Mouse (Mus musculus) hindbrain, embryonic 16.5 days (tissue): Measurements from ENCODE around the gene Polr2f. TPM values are rescaled to one million over a fixed set of nuclear protein-coding genes. Genes with fewer than 3 reads are reported as not detected.

Source experiments
- ATAC-seq: fragments of 200-750 bp; cut with Nextera tagmentation; 2 replicates; pipeline ENCODE4 v1.8.0; 2017; ENCODE audit warnings: moderate TSS enrichment, moderate library complexity
- H3K27ac ChIP-seq: fragments of 300-500 bp; sonication (generic); 2 replicates; pipeline ENCODE4 v1.5.1; 2014; ENCODE audit warnings: low read depth, mild to moderate bottlenecking, control low read depth, low read length, moderate library complexity
- H3K27me3 ChIP-seq: fragments of 300-500 bp; sonication (generic); replicated peaks from 2 replicates; pipeline ENCODE4 v1.6.1; 2014; ENCODE audit warnings: low read length; ENCODE audit not compliant: control insufficient read depth, insufficient read depth
- H3K36me3 ChIP-seq: fragments of 300-500 bp; sonication (generic); 2 replicates; pipeline ENCODE4 v1.6.1; 2014; ENCODE audit warnings: mild to moderate bottlenecking, low read length, moderate library complexity, mixed read lengths; ENCODE audit not compliant: control insufficient read depth, insufficient read depth
- H3K4me1 ChIP-seq: fragments of 300-500 bp; sonication (generic); 2 replicates; pipeline ENCODE4 v1.6.1; 2014; ENCODE audit warnings: low read depth, low read length; ENCODE audit not compliant: control insufficient read depth, insufficient read depth
- H3K4me2 ChIP-seq: fragments of 300-500 bp; sonication (generic); 2 replicates; pipeline ENCODE4 v1.6.1; 2014; ENCODE audit warnings: mild to moderate bottlenecking, low read length, control low read depth, moderate library complexity
- H3K4me3 ChIP-seq: fragments of 300-500 bp; sonication (generic); 2 replicates; pipeline ENCODE4 v1.5.1; 2014; ENCODE audit warnings: mild to moderate bottlenecking, low read length, control low read depth, moderate library complexity
- H3K9ac ChIP-seq: fragments of 300-500 bp; sonication (generic); 2 replicates; pipeline ENCODE4 v1.6.1; 2014; ENCODE audit warnings: low read depth, mild to moderate bottlenecking, control low read depth, low read length, moderate library complexity
- H3K9me3 ChIP-seq: fragments of 300-500 bp; sonication (generic); 2 replicates; pipeline ENCODE4 v1.6.1; 2014; ENCODE audit warnings: mild to moderate bottlenecking, low read length, moderate library complexity; ENCODE audit not compliant: control insufficient read depth
- WGBS: fragments of 180-500 bp; shearing (Covaris S2); extraction: QIAGEN DNeasy Blood & Tissue Kit; methylation state at CpG from one replicate; pipeline ENCODE4 v1.1.7; 2014; 5-methylcytosine and 5-hydroxymethylcytosine counted together
- polyA plus RNA-seq: library from polyadenylated mRNA; unstranded; fragments of >200 nt; fragmentation: Nextera tagmentation; extraction: Ambion mirVana; gene quantifications from 2 replicates; pipeline ENCODE4 v1.2.1, GENCODE M21; 2015

Gene Polr2f
- polyA plus RNA-seq, 1 experiment from 2014 or later, result 285 TPM

DNA sequence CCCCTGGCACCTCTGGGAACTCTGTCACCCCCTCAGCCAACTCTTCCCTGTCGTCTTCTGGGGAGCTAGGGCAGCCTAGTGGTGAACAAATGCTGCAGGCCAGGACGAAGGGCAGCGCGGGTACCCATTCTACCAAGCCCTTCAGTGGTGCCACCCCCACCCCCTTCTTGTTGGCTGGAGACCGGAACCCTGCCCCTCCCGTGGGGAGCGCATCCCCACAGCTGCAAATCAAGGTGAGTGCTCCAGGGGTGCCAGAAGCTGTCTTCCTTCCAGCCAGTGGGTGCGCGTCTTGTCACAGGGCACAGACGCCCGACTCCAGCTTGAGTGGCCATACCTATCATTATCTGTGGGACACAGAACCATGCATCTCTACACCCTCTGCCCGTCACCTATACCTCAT is 13.7 kb upstream of the Polr2f start:
- Histone ChIP-seq H3K4me1 (no peaks in the 10 kb centered on the region), H3K27me3 (no peaks in the 10 kb centered on the region), H3K9me3 (no peaks in the 10 kb centered on the region; the same call in 1 of the 2 replicates), H3K4me3 (no peak overlapping the region), H3K9ac (no peak overlapping the region), H3K36me3 (peaks cover 46% of the 10 kb centered on the region), H3K27ac (no peak overlapping the region), H3K4me2 (no peak overlapping the region)
- ATAC-seq, result no peak
- 92% methylated on average over 12 of the region's 12 CpGs for WGBS

DNA sequence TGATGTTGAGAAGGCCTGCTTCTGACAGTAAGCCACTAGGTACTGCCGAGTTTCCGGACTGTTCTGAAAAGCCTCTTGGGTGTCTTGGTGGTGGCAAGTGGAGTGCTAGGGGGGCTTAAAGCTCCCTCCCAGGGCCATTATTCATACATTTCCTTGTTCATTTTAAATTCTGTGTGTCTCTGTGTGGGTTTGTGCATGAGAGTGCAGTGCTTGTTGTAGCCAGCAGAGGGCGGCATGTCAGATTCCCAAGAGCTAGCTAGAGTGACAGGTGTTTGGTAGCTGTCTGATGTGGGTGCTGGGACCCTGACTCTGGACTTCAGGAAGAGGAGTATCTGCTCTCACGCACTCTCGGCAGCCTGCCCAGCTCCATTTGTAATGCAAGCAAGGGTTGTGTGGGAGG is 12.6 kb upstream of the Polr2f start:
- Histone ChIP-seq H3K4me3 (no peak overlapping the region), H3K9ac (no peak overlapping the region), H3K36me3 (peaks cover 47% of the 10 kb centered on the region), H3K4me1 (no peaks in the 10 kb centered on the region), H3K9me3 (no peaks in the 10 kb centered on the region; the same call in 1 of the 2 replicates), H3K27ac (no peak overlapping the region), H3K4me2 (no peak overlapping the region), H3K27me3 (no peaks in the 10 kb centered on the region)
- no peak for ATAC-seq
- WGBS, result 96% methylated on average over 5 of the region's 5 CpGs

DNA sequence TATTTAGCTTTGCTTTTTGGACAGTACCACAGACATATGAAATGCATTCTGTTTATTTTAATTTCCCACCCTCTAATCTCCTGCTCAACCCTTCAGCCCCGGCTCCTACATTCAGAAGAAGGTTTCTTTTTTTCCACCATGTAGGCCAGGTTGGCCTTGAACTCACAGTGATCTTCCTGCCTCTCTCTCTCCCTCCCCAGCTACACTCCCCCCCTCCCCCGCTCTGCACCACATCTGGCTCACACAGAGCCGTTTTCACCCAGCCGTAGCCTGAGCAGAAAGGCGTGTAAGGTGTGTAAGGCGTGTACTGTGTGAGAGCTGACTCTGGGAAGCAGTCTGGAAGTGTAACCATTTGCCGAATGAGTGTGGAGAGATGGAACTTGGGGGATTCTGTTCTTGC is 11.5 kb upstream of the Polr2f start:
- H3K9me3 ChIP-seq, result no peaks in the 10 kb centered on the region; the same call in 1 of the 2 replicates
- H3K27me3 ChIP-seq, result no peaks in the 10 kb centered on the region
- H3K4me1 ChIP-seq, result no peaks in the 10 kb centered on the region
- no peak overlapping the region for H3K4me2 ChIP-seq
- H3K9ac ChIP-seq, result no peak overlapping the region
- no peak for ATAC-seq
- WGBS, result 84% methylated on average over 7 of the region's 7 CpGs
- H3K36me3 ChIP-seq, result peaks cover 54% of the 10 kb centered on the region
- no peak overlapping the region for H3K4me3 ChIP-seq
- no peak overlapping the region for H3K27ac ChIP-seq

- H3K27ac ChIP-seq, result no peak overlapping the region
- H3K4me2 ChIP-seq, result no peak overlapping the region
- WGBS, result 84% methylated on average over 10 of the region's 10 CpGs
- H3K4me1 ChIP-seq, result no peaks in the 10 kb centered on the region
- no peak for ATAC-seq
- H3K9ac ChIP-seq, result no peak overlapping the region
- peaks cover 45% of the 10 kb centered on the region for H3K36me3 ChIP-seq
- no peaks in the 10 kb centered on the region; the same call in 1 of the 2 replicates for H3K9me3 ChIP-seq
- no peaks in the 10 kb centered on the region for H3K27me3 ChIP-seq
- H3K4me3 ChIP-seq, result no peak overlapping the region
Observed at GRCm38 (mm10) chr15:79130782-79131181, 10.0 kb upstream of the Polr2f start.

DNA sequence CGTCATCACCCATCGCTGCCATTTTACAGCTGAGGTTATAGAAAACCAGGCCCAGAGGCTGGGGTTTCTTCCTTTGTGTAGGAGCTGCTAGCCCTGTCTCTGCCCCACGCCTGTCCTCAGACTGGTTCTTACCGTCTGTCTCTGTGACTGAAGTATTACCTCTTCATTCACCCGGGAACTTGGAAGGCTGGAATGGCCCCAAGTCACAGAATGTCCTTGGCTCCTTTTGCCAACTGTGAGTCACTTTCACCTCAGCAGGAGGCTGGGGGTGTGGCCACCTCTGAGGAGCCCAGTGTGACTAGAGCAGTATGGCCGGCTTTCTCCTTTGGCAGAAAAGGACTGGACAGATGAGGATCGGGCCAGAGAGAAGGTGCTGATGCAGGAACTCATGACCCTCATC is 9.4 kb upstream of the Polr2f start:
- Histone ChIP-seq H3K27me3 (no peaks in the 10 kb centered on the region), H3K4me3 (no peak overlapping the region), H3K9ac (no peak overlapping the region), H3K36me3 (peaks cover 41% of the 10 kb centered on the region), H3K4me1 (no peaks in the 10 kb centered on the region), H3K9me3 (no peaks in the 10 kb centered on the region; the same call in 1 of the 2 replicates), H3K27ac (no peak overlapping the region), H3K4me2 (no peak overlapping the region)
- WGBS, result 68% methylated on average over 7 of the region's 7 CpGs
- ATAC-seq, result no peak

GRCm38 (mm10) chr15:79133191-79133661 is 7.6 kb upstream of the Polr2f start:
- Histone ChIP-seq H3K9ac (no peak overlapping the region), H3K9me3 (no peaks in the 10 kb centered on the region; the same call in 1 of the 2 replicates), H3K27ac (no peak overlapping the region), H3K4me1 (no peaks in the 10 kb centered on the region), H3K4me3 (no peak overlapping the region), H3K27me3 (no peaks in the 10 kb centered on the region), H3K4me2 (no peak overlapping the region), H3K36me3 (peaks cover 26% of the 10 kb centered on the region)
- no peak for ATAC-seq
- WGBS, result 87% methylated on average over 6 of the region's 6 CpGs

DNA sequence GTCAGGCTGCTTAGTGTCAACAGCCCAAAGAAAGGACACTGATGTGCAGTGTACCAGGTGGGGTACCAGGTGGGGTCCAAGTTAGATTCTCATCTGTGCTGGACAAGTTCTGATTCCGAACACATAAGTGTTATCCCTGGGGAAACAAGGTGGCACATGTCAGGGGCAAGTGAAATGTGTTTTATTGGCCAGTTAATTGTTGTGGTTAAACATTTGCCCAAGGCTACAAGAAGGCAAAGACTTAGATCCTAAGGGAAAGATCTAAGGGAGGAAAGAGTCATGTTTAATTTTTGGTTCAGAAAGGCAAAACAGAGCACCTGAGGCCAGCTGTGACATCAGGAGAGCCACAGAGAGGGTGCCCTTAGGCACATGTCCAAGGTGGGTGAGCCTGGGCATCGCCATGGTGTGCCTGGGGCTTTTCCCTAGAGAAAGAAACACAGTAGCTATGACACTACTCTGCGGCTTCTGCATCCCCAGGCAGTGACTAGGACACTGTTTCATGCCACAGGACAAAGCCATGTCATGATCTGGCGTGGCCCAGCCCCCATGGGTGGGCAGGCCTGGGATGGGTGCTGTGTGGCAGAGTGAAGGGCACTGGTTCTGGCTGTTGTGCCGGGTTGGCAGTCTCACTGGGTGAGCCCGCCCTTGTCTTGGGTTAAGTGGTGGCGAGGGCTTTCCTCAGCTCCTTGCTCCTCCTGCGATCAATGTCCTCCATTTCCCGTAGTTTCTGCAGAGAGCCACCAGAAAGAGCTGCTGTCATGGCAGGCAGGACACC is 6.1 kb upstream of the Polr2f start:
- no peaks in the 10 kb centered on the region for H3K9me3 ChIP-seq
- H3K9ac ChIP-seq, result no peak overlapping the region
- no peak for ATAC-seq
- 84% methylated on average over 9 of the region's 9 CpGs for WGBS
- no peak overlapping the region for H3K4me2 ChIP-seq
- no peak overlapping the region for H3K4me3 ChIP-seq
- H3K27me3 ChIP-seq, result no peaks in the 10 kb centered on the region
- no peaks in the 10 kb centered on the region for H3K4me1 ChIP-seq
- peaks cover 21% of the 10 kb centered on the region for H3K36me3 ChIP-seq
- H3K27ac ChIP-seq, result no peak overlapping the region

DNA sequence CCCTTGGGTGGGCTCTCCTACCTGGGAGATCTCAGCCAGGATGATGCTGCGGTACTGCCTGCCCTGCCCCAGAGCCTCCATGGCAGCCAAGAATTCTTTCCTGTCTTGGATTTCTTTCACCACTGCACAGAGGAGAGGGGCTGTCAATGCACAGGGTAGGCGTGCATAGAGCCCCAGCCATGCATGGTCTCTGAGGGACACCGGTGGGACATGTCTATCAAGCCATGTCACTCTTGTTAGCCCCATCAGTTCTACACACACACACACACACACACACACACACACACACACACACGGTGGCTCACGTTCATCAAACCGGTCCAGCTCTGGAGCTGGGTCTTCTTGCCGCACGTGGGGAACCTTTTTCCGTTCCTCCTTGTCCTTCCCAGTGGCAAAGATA is 5.5 kb upstream of the Polr2f start:
- Histone ChIP-seq H3K27ac (no peak overlapping the region), H3K9ac (no peak overlapping the region), H3K4me1 (peaks cover 4% of the 10 kb centered on the region), H3K36me3 (peaks cover 15% of the 10 kb centered on the region), H3K27me3 (no peaks in the 10 kb centered on the region), H3K4me2 (no peak overlapping the region), H3K9me3 (no peaks in the 10 kb centered on the region), H3K4me3 (no peak overlapping the region)
- WGBS, result 79% methylated on average over 9 of the region's 9 CpGs
- ATAC-seq, result no peak

- ATAC-seq, result 0 out of 2 replicates have a peak, but pooled peaks have one; percentile 13
- Histone ChIP-seq H3K36me3 (peaks cover 10% of the 10 kb centered on the region; the same call in 1 of the 2 replicates), H3K27me3 (no peaks in the 10 kb centered on the region), H3K9ac (no peak overlapping the region), H3K4me2 (no peak overlapping the region), H3K9me3 (no peaks in the 10 kb centered on the region), H3K4me3 (no peak overlapping the region), H3K4me1 (peaks cover 6% of the 10 kb centered on the region), H3K27ac (no peak overlapping the region)
- 64% methylated on average over 11 of the region's 11 CpGs for WGBS
Observed at GRCm38 (mm10) chr15:79135783-79136575, 4.8 kb upstream of the Polr2f start.
